Mouse (Mus musculus) forebrain, embryonic 12.5 days (tissue): Measurements from ENCODE around the gene Mrpl18. TPM values are rescaled to one million over a fixed set of nuclear protein-coding genes. Genes with fewer than 3 reads are reported as not detected.

Source experiments
- ATAC-seq: fragments of 200-750 bp; cut with Nextera tagmentation; 2 replicates; pipeline ENCODE4 v1.8.0; 2017; ENCODE audit warnings: moderate TSS enrichment; ENCODE audit not compliant: low FRiP score
- H3K27ac ChIP-seq: fragments of 300-500 bp; sonication (generic); 2 replicates; pipeline ENCODE4 v1.5.1; 2016; ENCODE audit warnings: mild to moderate bottlenecking
- H3K27me3 ChIP-seq: fragments of 300-500 bp; sonication (generic); 2 replicates; pipeline ENCODE4 v1.6.1; 2016; ENCODE audit warnings: mild to moderate bottlenecking
- H3K36me3 ChIP-seq: fragments of 300-500 bp; sonication (generic); replicated peaks from 2 replicates; pipeline ENCODE4 v1.6.1; 2016; ENCODE audit warnings: mild to moderate bottlenecking
- H3K4me1 ChIP-seq: fragments of 300-500 bp; sonication (generic); 2 replicates; pipeline ENCODE4 v1.6.1; 2016
- H3K4me2 ChIP-seq: fragments of 300-500 bp; sonication (generic); 2 replicates; pipeline ENCODE4 v1.6.1; 2016; ENCODE audit warnings: mild to moderate bottlenecking, moderate library complexity
- H3K4me3 ChIP-seq: fragments of 300-500 bp; sonication (generic); replicated peaks from 2 replicates; pipeline ENCODE4 v1.5.1; 2016; ENCODE audit warnings: mild to moderate bottlenecking
- H3K9ac ChIP-seq: fragments of 300-500 bp; sonication (generic); 2 replicates; pipeline ENCODE4 v1.6.1; 2016; ENCODE audit warnings: mild to moderate bottlenecking
- H3K9me3 ChIP-seq: fragments of 300-500 bp; sonication (generic); 2 replicates; pipeline ENCODE4 v1.6.1; 2016
- WGBS: fragments of 180-500 bp; shearing (Covaris S2); methylation state at CpG from one replicate; pipeline ENCODE4 v1.1.7; 2016; 5-methylcytosine and 5-hydroxymethylcytosine counted together
- microRNA-seq: library from miRNA; unstranded; fragments of <30 nt; microRNA quantifications from one replicate; pipeline ENCODE4, GENCODE M21; 2017
- polyA plus RNA-seq: library from polyadenylated mRNA; unstranded; fragments of >200 nt; fragmentation: Nextera tagmentation; extraction: Ambion mirVana; gene quantifications from 2 replicates; pipeline ENCODE4 v1.2.1, GENCODE M21; 2016

The Mrpl18 gene
- polyA plus RNA-seq, 1 experiment from 2014 or later, result 166 TPM

DNA sequence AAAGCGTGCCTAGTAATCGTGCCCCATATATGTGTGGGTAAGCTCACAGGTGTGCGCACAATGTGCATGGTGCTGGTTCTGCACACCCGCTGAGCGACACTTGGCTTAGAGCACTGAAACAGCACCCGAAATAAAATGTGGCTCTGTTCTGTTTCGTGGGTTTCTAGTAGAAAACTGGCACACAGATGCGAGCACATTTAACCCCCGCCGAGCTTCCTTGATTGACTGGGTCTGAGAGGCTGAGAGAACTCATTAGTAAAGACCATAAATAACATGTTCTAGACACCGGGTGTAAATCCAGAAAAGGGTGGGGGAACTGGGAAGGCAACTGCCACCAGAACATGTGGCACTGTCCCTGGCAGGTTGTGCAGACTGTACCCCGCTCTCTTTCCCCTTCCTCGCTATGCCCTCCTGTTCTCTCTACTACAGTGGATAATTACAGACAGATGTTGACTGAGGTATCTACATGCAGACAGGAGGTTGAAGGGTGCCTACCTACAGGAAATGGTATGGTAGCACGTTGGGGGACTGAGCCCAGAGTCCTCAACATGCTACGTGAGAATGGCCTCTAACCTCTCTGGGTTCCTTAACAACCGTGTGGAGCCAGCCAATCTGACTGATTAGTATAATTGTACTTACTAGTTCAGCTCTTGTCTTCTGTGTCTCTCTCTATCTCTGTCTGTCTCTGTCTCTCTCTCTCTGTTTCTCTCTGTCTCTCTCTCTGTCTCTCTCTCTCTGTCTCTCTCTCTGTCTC, 43.7 kb downstream of the Mrpl18 start:
- Histone ChIP-seq H3K4me2 (no peak overlapping the region), H3K4me3 (no peak overlapping the region), H3K9me3 (no peaks in the 10 kb centered on the region), H3K27me3 (no peaks in the 10 kb centered on the region; the same call in 1 of the 2 replicates), H3K9ac (no peak overlapping the region), H3K4me1 (no peaks in the 10 kb centered on the region), H3K36me3 (no peaks in the 10 kb centered on the region), H3K27ac (no peak overlapping the region)
- WGBS, result 74% methylated on average over 16 of the region's 16 CpGs
- no peak for ATAC-seq

- H3K4me2 ChIP-seq, result no peak overlapping the region
- no peak for ATAC-seq
- no peak overlapping the region for H3K4me3 ChIP-seq
- H3K36me3 ChIP-seq, result no peaks in the 10 kb centered on the region
- no peaks in the 10 kb centered on the region for H3K4me1 ChIP-seq
- no peak overlapping the region for H3K9ac ChIP-seq
- no peaks in the 10 kb centered on the region for H3K9me3 ChIP-seq
- 48% methylated on average over 4 of the region's 4 CpGs for WGBS
- H3K27me3 ChIP-seq, result no peaks in the 10 kb centered on the region
- no peak overlapping the region for H3K27ac ChIP-seq
Measured at GRCm38 (mm10) chr17:12868640-12869039, 47.5 kb downstream of the Mrpl18 start.

DNA sequence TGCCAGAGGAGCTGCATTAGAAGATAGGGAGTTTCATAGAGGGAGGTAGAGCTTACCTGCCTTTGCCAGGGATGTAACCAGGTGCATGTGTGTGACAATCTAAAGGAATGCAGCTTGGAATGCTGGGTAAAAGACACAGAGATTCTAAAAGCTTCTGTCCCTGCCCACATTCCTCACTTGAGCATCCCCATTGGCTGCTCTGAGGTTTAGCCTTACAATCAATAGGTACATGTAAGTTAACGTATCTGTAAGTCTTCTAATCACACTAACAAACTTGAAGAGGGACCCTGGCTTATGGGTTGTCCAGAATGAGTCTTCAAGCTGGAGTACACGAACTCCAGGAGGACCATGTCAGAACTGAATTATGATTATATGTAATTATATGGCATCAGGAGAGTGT, 48.1 kb downstream of the Mrpl18 start, which contains the start of gene Mas1:
TSS of gene Mas1 (minus strand) at position 101 of the 400 bp plus-strand sequence.
- WGBS, result 55% methylated on average over 2 of the region's 2 CpGs
- Histone ChIP-seq H3K4me3 (no peak within 1 kb of the TSS), H3K4me2 (no peak within 1 kb of the TSS), H3K27ac (no peak within 1 kb of the TSS), H3K9ac (no peak within 1 kb of the TSS), H3K4me1 (no peaks in the 10 kb centered on the region), H3K36me3 (no peaks in the 10 kb centered on the region), H3K27me3 (no peaks in the 10 kb centered on the region), H3K9me3 (no peaks in the 10 kb centered on the region)
- no peak for ATAC-seq

- H3K4me1 ChIP-seq, result no peaks in the 10 kb centered on the region
- no peaks in the 10 kb centered on the region for H3K27me3 ChIP-seq
- no peak overlapping the region for H3K4me2 ChIP-seq
- H3K36me3 ChIP-seq, result no peaks in the 10 kb centered on the region
- no peak overlapping the region for H3K27ac ChIP-seq
- no peak overlapping the region for H3K4me3 ChIP-seq
- no peak overlapping the region for H3K9ac ChIP-seq
- ATAC-seq, result no peak
- H3K9me3 ChIP-seq, result no peaks in the 10 kb centered on the region
- WGBS, result 85% methylated on average over 10 of the region's 10 CpGs
Measured at GRCm38 (mm10) chr17:12866853-12867252, 49.3 kb downstream of the Mrpl18 start.

DNA sequence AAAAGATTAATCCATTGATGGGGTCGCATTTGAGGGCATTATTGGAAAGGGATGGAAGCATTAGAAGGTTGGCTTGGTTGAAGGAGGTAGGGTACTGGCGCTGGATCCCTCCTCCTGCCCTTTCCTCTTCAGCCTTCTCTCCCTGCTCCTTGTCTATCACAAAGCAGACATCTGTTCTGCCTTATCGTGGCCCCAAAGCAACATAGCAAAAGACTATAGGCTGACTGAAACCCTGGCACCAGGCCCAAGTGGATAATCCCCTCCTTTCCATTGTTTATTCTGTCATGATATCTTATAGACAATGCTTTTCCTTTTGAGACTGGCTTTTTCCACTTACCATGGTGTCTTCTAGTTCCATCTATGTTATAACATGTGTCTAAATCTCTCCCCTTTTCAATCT, 50.7 kb downstream of the Mrpl18 start:
- H3K27me3 ChIP-seq, result no peaks in the 10 kb centered on the region
- no peaks in the 10 kb centered on the region for H3K36me3 ChIP-seq
- no peak for ATAC-seq
- no peaks in the 10 kb centered on the region for H3K9me3 ChIP-seq
- no peak overlapping the region for H3K4me2 ChIP-seq
- H3K4me3 ChIP-seq, result no peak overlapping the region
- H3K27ac ChIP-seq, result no peak overlapping the region
- WGBS, result 57% methylated on average over 3 of the region's 3 CpGs
- H3K9ac ChIP-seq, result no peak overlapping the region
- H3K4me1 ChIP-seq, result no peaks in the 10 kb centered on the region

DNA sequence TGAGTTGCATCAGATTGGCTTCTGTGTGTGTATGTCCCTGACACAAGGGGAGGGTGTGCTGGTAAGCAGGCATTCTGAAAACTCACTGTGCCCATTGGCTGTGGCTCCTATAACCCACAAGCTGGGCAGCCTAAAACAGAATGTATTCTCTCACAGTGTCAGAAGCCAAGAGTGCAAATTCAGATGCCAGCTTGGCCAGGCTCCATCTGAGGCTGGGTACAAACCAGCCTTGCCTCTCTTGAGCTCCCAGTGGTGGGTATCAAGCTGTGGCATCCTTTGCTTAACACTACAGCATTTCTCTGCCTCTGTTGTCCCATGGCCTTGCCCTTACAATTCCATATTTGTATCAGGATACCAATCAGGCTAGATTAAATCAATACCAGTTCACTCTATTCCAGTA, 52.0 kb downstream of the Mrpl18 start:
- H3K9ac ChIP-seq, result no peak overlapping the region
- H3K4me2 ChIP-seq, result no peak overlapping the region
- ATAC-seq, result no peak
- no peaks in the 10 kb centered on the region for H3K4me1 ChIP-seq
- no peaks in the 10 kb centered on the region for H3K9me3 ChIP-seq
- no peak overlapping the region for H3K4me3 ChIP-seq
- no peak overlapping the region for H3K27ac ChIP-seq
- H3K27me3 ChIP-seq, result no peaks in the 10 kb centered on the region
- no peaks in the 10 kb centered on the region for H3K36me3 ChIP-seq

Small RNA genes within 50 kb of the gene (microRNA-seq; reads per million reads assigned to microRNA genes)
- gene Gm24085, result not detected

Other genes with a start within 250 kb of the Mrpl18 start
- 0.10 TPM in 1 of 2 replicates, not detected in the other for gene Slc22a1, start 240.5 kb downstream of the Mrpl18 start, polyA plus RNA-seq
- 22.7 TPM in 2 replicates for gene Igf2r, start 146.7 kb downstream of the Mrpl18 start, polyA plus RNA-seq
- 0.38 TPM in 1 of 2 replicates, not detected in the other for gene Mas1, start 48.2 kb downstream of the Mrpl18 start, polyA plus RNA-seq
- gene Mrgprh, start 40.3 kb downstream of the Mrpl18 start, polyA plus RNA-seq, result not detected in 2 replicates
- 1.3 and 2.5 TPM in 2 replicates for gene Pnldc1, start 6.1 kb downstream of the Mrpl18 start, polyA plus RNA-seq
- gene Tcp1, start 644 bp downstream of the Mrpl18 start, polyA plus RNA-seq, result 512 and 524 TPM in 2 replicates
- gene Acat3, start 24.3 kb upstream of the Mrpl18 start, polyA plus RNA-seq, result 1.5 and 1.6 TPM in 2 replicates
- 370 and 386 TPM in 2 replicates for gene Acat2, start 44.4 kb upstream of the Mrpl18 start, polyA plus RNA-seq
- 87.7 and 111 TPM in 2 replicates for gene Wtap, start 77.8 kb upstream of the Mrpl18 start, polyA plus RNA-seq
- gene Sod2, start 90.5 kb upstream of the Mrpl18 start, polyA plus RNA-seq, result 105 and 109 TPM in 2 replicates
- gene Gpr31b, start 136.0 kb upstream of the Mrpl18 start, polyA plus RNA-seq, result not detected in 2 replicates
- gene Tcp10b, start 144.8 kb upstream of the Mrpl18 start, polyA plus RNA-seq, result 0.15 and 0.41 TPM in 2 replicates
- gene Unc93a, start 215.5 kb upstream of the Mrpl18 start, polyA plus RNA-seq, result not detected in 2 replicates